Mouse (Mus musculus) adrenal gland, postnatal 0 days (tissue): ENCODE results near the gene Gm595. TPM values are rescaled to one million over a fixed set of nuclear protein-coding genes. Genes with fewer than 3 reads are reported as not detected.

ENCODE experiments used
- polyA plus RNA-seq: library from polyadenylated mRNA; unstranded; fragments of >200 nt; fragmentation: Nextera tagmentation; extraction: Ambion mirVana; gene quantifications from 2 replicates; pipeline ENCODE4 v1.2.1, GENCODE M21; 2015

Gm595 gene
- not detected in 2 replicates for polyA plus RNA-seq

GRCm38 (mm10) chrX:48877613-48878012 lies at the start of gene Gm595:
TSS of gene Gm595 (minus strand) at chrX:48877713.

Other genes with a start within 250 kb of the Gm595 start
- 0.23 and 0.32 TPM in 2 replicates for gene Gpr119, start 203.2 kb downstream of the Gm595 start, polyA plus RNA-seq
- 12.1 and 13.7 TPM in 2 replicates for gene Rbmx2, start 182.7 kb downstream of the Gm595 start, polyA plus RNA-seq